Mouse (Mus musculus): Measurements from ENCODE around the gene Thoc6.

DNA sequence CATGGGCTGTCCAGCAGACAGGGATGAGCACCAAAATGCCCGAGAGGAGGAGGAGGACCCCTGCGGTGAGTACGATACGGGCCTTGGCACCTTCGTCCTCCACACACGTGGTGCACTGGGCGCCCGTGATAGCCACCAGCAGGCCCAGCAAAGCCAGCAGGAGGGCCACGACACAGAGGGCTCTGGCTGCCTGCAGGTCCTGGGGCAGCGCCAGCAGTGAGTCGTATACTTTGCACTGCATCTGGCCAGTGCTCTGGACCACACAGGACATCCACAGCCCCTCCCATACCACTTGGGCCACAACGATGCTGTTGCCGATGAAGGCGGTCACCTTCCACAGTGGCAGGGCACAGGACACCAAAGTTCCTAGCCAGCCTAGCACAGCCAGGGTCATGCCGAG, 9.5 kb upstream of the Thoc6 start:
- no peak for TF ChIP-seq CTCF (IDR thresholded peaks at IDR 0.05; ENCODE audit: low read depth)
- no peak for TF ChIP-seq EP300 (IDR thresholded peaks at IDR 0.05; ENCODE audit: low read depth)

Data from liver, postnatal 0 days (tissue).